Mouse (Mus musculus) embryonic facial prominence, embryonic 12.5 days (tissue): ENCODE results near the gene Tbc1d22a. TPM values are rescaled to one million over a fixed set of nuclear protein-coding genes. Genes with fewer than 3 reads are reported as not detected.

Source experiments
- ATAC-seq: fragments of 200-750 bp; cut with Nextera tagmentation; 2 replicates; pipeline ENCODE4 v1.8.0; 2017; ENCODE audit not compliant: insufficient number of reproducible peaks, insufficient read depth, low FRiP score, low TSS enrichment
- H3K27ac ChIP-seq: fragments of 300-500 bp; sonication (generic); 2 replicates; pipeline ENCODE4 v1.5.1; 2016; ENCODE audit warnings: mild to moderate bottlenecking
- H3K27me3 ChIP-seq: fragments of 300-500 bp; sonication (generic); 2 replicates; pipeline ENCODE4 v1.6.1; 2016; ENCODE audit warnings: mild to moderate bottlenecking, moderate library complexity
- H3K36me3 ChIP-seq: fragments of 300-500 bp; sonication (generic); 2 replicates; pipeline ENCODE4 v1.6.1; 2016; ENCODE audit warnings: mild to moderate bottlenecking
- H3K4me1 ChIP-seq: fragments of 300-500 bp; sonication (generic); 2 replicates; pipeline ENCODE4 v1.6.1; 2016
- H3K4me2 ChIP-seq: fragments of 300-500 bp; sonication (generic); replicated peaks from 2 replicates; pipeline ENCODE4 v1.6.1; 2016; ENCODE audit warnings: mild to moderate bottlenecking, moderate library complexity
- H3K4me3 ChIP-seq: fragments of 300-500 bp; sonication (generic); 2 replicates; pipeline ENCODE4 v1.5.1; 2016; ENCODE audit warnings: mild to moderate bottlenecking
- H3K9ac ChIP-seq: fragments of 300-500 bp; sonication (generic); 2 replicates; pipeline ENCODE4 v1.6.1; 2016; ENCODE audit warnings: mild to moderate bottlenecking, moderate library complexity
- H3K9me3 ChIP-seq: fragments of 300-500 bp; sonication (generic); 2 replicates; pipeline ENCODE4 v1.6.1; 2016; ENCODE audit warnings: mild to moderate bottlenecking, moderate library complexity
- WGBS: fragments of 180-500 bp; shearing (Covaris S2); methylation state at CpG from one replicate; pipeline ENCODE4 v1.1.7; 2016; 5-methylcytosine and 5-hydroxymethylcytosine counted together
- polyA plus RNA-seq: library from polyadenylated mRNA; unstranded; fragments of >200 nt; fragmentation: Nextera tagmentation; extraction: Ambion mirVana; gene quantifications from 2 replicates; pipeline ENCODE4 v1.2.1, GENCODE M21; 2016

The Tbc1d22a gene
- polyA plus RNA-seq, 1 experiment from 2014 or later, result 13.0 TPM

- ATAC-seq, result no peak
- Histone ChIP-seq H3K9ac (no peak overlapping the region), H3K9me3 (no peaks in the 10 kb centered on the region), H3K4me3 (no peak overlapping the region), H3K27ac (no peak overlapping the region), H3K36me3 (no peaks in the 10 kb centered on the region; the same call in 1 of the 2 replicates), H3K4me1 (no peaks in the 10 kb centered on the region), H3K27me3 (no peaks in the 10 kb centered on the region), H3K4me2 (no peak overlapping the region)
- WGBS, result 77% methylated on average over 4 of the region's 4 CpGs
These were observed 81.5 kb downstream of the Tbc1d22a start for GRCm38 (mm10) chr15:86295722-86296288.

- Histone ChIP-seq H3K27me3 (no peaks in the 10 kb centered on the region), H3K27ac (no peak overlapping the region), H3K36me3 (no peaks in the 10 kb centered on the region; the same call in 1 of the 2 replicates), H3K4me3 (no peak overlapping the region), H3K4me1 (no peaks in the 10 kb centered on the region), H3K9me3 (no peaks in the 10 kb centered on the region), H3K4me2 (no peak overlapping the region), H3K9ac (no peak overlapping the region)
- ATAC-seq, result no peak
- 94% methylated on average over 1 of the region's 1 CpGs for WGBS
These were observed 83.0 kb downstream of the Tbc1d22a start for GRCm38 (mm10) chr15:86297281-86297680.

GRCm38 (mm10) chr15:86303876-86304275 is 89.6 kb downstream of the Tbc1d22a start:
- Histone ChIP-seq H3K27me3 (no peaks in the 10 kb centered on the region), H3K9me3 (no peaks in the 10 kb centered on the region), H3K36me3 (no peaks in the 10 kb centered on the region), H3K27ac (no peak overlapping the region), H3K4me1 (no peaks in the 10 kb centered on the region), H3K4me2 (no peak overlapping the region), H3K9ac (no peak overlapping the region), H3K4me3 (no peak overlapping the region)
- WGBS, result 85% methylated on average over 1 of the region's 1 CpGs
- no peak for ATAC-seq

GRCm38 (mm10) chr15:86304861-86305260 is 90.6 kb downstream of the Tbc1d22a start:
- no peak overlapping the region for H3K9ac ChIP-seq
- no peak for ATAC-seq
- 83% methylated on average over 3 of the region's 3 CpGs for WGBS

GRCm38 (mm10) chr15:86305290-86305689 is 91.0 kb downstream of the Tbc1d22a start:
- no peak for ATAC-seq

More at GRCm38 (mm10) chr15:86304861-86305260, 90.6 kb downstream of the Tbc1d22a start:
- Histone ChIP-seq H3K4me3 (no peak overlapping the region), H3K36me3 (no peaks in the 10 kb centered on the region), H3K27ac (no peak overlapping the region), H3K27me3 (no peaks in the 10 kb centered on the region), H3K4me2 (no peak overlapping the region), H3K4me1 (no peaks in the 10 kb centered on the region), H3K9me3 (no peaks in the 10 kb centered on the region)

GRCm38 (mm10) chr15:86309213-86309829 is 95.1 kb downstream of the Tbc1d22a start:
- Histone ChIP-seq H3K27me3 (no peaks in the 10 kb centered on the region), H3K4me1 (no peaks in the 10 kb centered on the region), H3K4me3 (no peak overlapping the region), H3K36me3 (0 out of 2 replicates have a peak, but pooled peaks cover 3% of the 10 kb centered on the region), H3K4me2 (no peak overlapping the region), H3K9me3 (no peaks in the 10 kb centered on the region), H3K9ac (no peak overlapping the region), H3K27ac (no peak overlapping the region)
- WGBS, result 85% methylated on average over 5 of the region's 5 CpGs
- no peak for ATAC-seq

More at GRCm38 (mm10) chr15:86305290-86305689, 91.0 kb downstream of the Tbc1d22a start:
- Histone ChIP-seq H3K27me3 (no peaks in the 10 kb centered on the region), H3K36me3 (no peaks in the 10 kb centered on the region), H3K4me1 (no peaks in the 10 kb centered on the region), H3K4me3 (no peak overlapping the region), H3K9me3 (no peaks in the 10 kb centered on the region), H3K9ac (no peak overlapping the region), H3K27ac (no peak overlapping the region), H3K4me2 (no peak overlapping the region)
- 74% methylated on average over 3 of the region's 3 CpGs for WGBS

- WGBS, result 79% methylated on average over 19 of the region's 19 CpGs
These were observed 106.7 kb downstream of the Tbc1d22a start for GRCm38 (mm10) chr15:86320803-86321510.

GRCm38 (mm10) chr15:86326341-86326740 is 112.1 kb downstream of the Tbc1d22a start:
- Histone ChIP-seq H3K27ac (no peak overlapping the region), H3K9me3 (no peaks in the 10 kb centered on the region), H3K4me3 (no peak overlapping the region), H3K4me1 (no peaks in the 10 kb centered on the region), H3K36me3 (no peaks in the 10 kb centered on the region), H3K4me2 (no peak overlapping the region), H3K9ac (no peak overlapping the region), H3K27me3 (no peaks in the 10 kb centered on the region)
- WGBS, result 86% methylated on average over 4 of the region's 4 CpGs
- no peak for ATAC-seq

More at GRCm38 (mm10) chr15:86320803-86321510, 106.7 kb downstream of the Tbc1d22a start:
- H3K9ac ChIP-seq, result no peak overlapping the region
- H3K27me3 ChIP-seq, result no peaks in the 10 kb centered on the region
- H3K27ac ChIP-seq, result no peak overlapping the region
- no peaks in the 10 kb centered on the region for H3K9me3 ChIP-seq
- no peak overlapping the region for H3K4me2 ChIP-seq
- H3K4me3 ChIP-seq, result no peak overlapping the region
- no peaks in the 10 kb centered on the region for H3K4me1 ChIP-seq
- ATAC-seq, result no peak
- no peaks in the 10 kb centered on the region for H3K36me3 ChIP-seq

GRCm38 (mm10) chr15:86329911-86330310 is 115.7 kb downstream of the Tbc1d22a start:
- H3K4me1 ChIP-seq, result no peaks in the 10 kb centered on the region
- H3K9me3 ChIP-seq, result no peaks in the 10 kb centered on the region
- ATAC-seq, result no peak
- no peak overlapping the region for H3K4me2 ChIP-seq
- H3K9ac ChIP-seq, result no peak overlapping the region
- no peaks in the 10 kb centered on the region for H3K27me3 ChIP-seq
- H3K36me3 ChIP-seq, result no peaks in the 10 kb centered on the region
- 81% methylated on average over 7 of the region's 7 CpGs for whole genome bisulfite sequencing
- H3K27ac ChIP-seq, result no peak overlapping the region
- H3K4me3 ChIP-seq, result no peak overlapping the region

GRCm38 (mm10) chr15:86330454-86330853 is 116.2 kb downstream of the Tbc1d22a start:
- Histone ChIP-seq H3K9me3 (no peaks in the 10 kb centered on the region), H3K27me3 (no peaks in the 10 kb centered on the region), H3K4me2 (no peak overlapping the region), H3K4me1 (no peaks in the 10 kb centered on the region), H3K27ac (no peak overlapping the region), H3K4me3 (no peak overlapping the region), H3K9ac (no peak overlapping the region), H3K36me3 (no peaks in the 10 kb centered on the region)
- no peak for ATAC-seq
- 79% methylated on average over 7 of the region's 7 CpGs for WGBS

- 73% methylated on average over 8 of the region's 8 CpGs for WGBS
- H3K4me2 ChIP-seq, result no peak overlapping the region
- no peak overlapping the region for H3K4me3 ChIP-seq
- ATAC-seq, result no peak
- no peaks in the 10 kb centered on the region for H3K36me3 ChIP-seq
- no peaks in the 10 kb centered on the region for H3K4me1 ChIP-seq
- no peak overlapping the region for H3K9ac ChIP-seq
- no peaks in the 10 kb centered on the region for H3K9me3 ChIP-seq
- no peaks in the 10 kb centered on the region for H3K27me3 ChIP-seq
- H3K27ac ChIP-seq, result no peak overlapping the region
These were observed 117.4 kb downstream of the Tbc1d22a start for GRCm38 (mm10) chr15:86331501-86332245.
